Mouse (Mus musculus) bone marrow macrophage, adult 2 months (primary cell): Measurements from ENCODE around the gene Hmgcs2. TPM values are rescaled to one million over a fixed set of nuclear protein-coding genes. Genes with fewer than 3 reads are reported as not detected.
A peak's percentile ranks its signal among the peaks of the same experiment; 100 is the strongest.

Source experiments
- H3K27ac ChIP-seq: 2 replicates; pipeline ENCODE4 v1.5.1; 2012; ENCODE audit warnings: low read depth, low read length; ENCODE audit not compliant: insufficient read depth
- H3K4me1 ChIP-seq: 2 replicates; pipeline ENCODE4 v1.6.1; 2012; ENCODE audit warnings: low read length; ENCODE audit not compliant: control insufficient read depth, insufficient read depth
- H3K4me3 ChIP-seq: 2 replicates; pipeline ENCODE4 v1.5.1; 2012; ENCODE audit warnings: mild to moderate bottlenecking, low read length, moderate library complexity; ENCODE audit not compliant: insufficient read depth
- CTCF ChIP-seq: IDR thresholded peaks from 2 replicates; pipeline ENCODE4 v1.5.1; 2012; ENCODE audit warnings: low read depth, mild to moderate bottlenecking, low read length, moderate library complexity
- POLR2A ChIP-seq: IDR thresholded peaks from 2 replicates; pipeline ENCODE4 v1.6.1; 2012; ENCODE audit warnings: mild to moderate bottlenecking, low read depth, low read length, borderline replicate concordance
- polyA plus RNA-seq: library from polyadenylated mRNA; stranded (reverse); fragments of >200 nt; gene quantifications from 2 replicates; pipeline ENCODE4 v1.2.4, GENCODE M21; 2012; ENCODE audit not compliant: missing spikeins, insufficient read depth, insufficient read length

The Hmgcs2 gene
- polyA plus RNA-seq, 1 experiment, result not detected

DNA sequence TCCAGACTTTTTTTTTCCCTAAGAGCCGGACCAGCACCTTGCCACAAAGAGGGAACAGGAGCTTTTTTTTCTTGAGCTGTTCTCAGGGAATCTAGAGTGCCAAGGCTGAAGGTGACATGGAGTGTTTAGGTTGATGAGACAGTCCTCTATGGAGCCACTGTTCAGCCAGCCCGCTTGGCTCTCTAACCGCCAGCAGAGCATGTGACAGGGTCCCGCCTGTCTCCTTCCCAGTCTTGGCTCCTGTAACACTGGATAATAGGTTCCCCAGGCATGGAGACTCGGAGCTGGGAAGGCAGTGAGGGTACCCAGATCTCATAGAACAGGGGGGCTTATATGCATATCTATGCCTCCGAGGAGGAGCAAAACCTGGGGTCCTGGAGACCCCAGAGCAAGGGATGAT, 28.4 kb downstream of the Hmgcs2 start:
- no peaks in the 10 kb centered on the region for H3K4me1 ChIP-seq
- H3K27ac ChIP-seq, result no peak overlapping the region
- H3K4me3 ChIP-seq, result no peak overlapping the region
- no peak for TF ChIP-seq CTCF

DNA sequence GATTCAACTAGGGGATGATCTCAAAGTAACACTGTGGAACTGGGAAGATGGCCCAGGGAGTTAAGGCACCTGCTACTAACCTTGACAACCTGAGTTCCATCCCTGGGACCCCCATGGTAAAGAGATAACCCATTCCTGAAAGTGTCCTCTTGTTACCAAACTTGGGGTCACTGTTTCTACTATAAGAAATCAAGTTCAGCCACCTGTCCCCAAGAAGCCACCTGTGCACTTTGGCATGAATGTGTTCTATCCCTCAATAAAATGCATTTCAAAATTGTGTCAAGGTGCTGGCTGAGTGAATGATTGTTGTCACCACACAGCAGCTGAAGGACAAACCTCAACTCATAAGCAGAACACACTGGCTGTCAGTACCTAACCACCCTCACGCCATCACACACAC, 30.2 kb downstream of the Hmgcs2 start:
- H3K4me1 ChIP-seq, result no peaks in the 10 kb centered on the region
- no peak overlapping the region for H3K27ac ChIP-seq
- TF ChIP-seq CTCF, result no peak
- TF ChIP-seq POLR2A, result no peak

DNA sequence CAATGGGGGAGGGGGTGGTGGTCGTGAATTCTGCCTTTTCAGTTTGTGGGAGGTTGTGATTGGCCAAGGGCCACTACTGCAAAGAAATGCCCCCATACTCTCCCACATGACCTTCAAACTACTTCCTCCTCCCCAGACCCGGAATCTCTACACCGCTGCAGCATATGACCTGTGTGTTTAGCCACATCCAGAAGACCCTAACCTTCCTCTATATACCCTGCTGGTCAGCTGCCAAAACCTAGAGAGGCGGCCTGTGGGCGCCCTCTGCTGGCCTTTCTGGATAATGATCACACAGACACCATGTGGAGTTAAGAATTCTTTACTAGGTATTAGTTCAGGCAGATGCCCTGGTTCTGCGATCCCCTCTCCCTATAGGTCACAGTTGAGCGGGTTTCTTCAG, 32.6 kb downstream of the Hmgcs2 start:
- TF ChIP-seq CTCF (peak; percentile 52; the same call in 1 of the 2 replicates), POLR2A (no peak)
- H3K4me3 ChIP-seq, result no peak overlapping the region
- no peak overlapping the region for H3K27ac ChIP-seq
- no peaks in the 10 kb centered on the region for H3K4me1 ChIP-seq

More for the DNA sequence above, 30.2 kb downstream of the Hmgcs2 start:
- no peak overlapping the region for H3K4me3 ChIP-seq

DNA sequence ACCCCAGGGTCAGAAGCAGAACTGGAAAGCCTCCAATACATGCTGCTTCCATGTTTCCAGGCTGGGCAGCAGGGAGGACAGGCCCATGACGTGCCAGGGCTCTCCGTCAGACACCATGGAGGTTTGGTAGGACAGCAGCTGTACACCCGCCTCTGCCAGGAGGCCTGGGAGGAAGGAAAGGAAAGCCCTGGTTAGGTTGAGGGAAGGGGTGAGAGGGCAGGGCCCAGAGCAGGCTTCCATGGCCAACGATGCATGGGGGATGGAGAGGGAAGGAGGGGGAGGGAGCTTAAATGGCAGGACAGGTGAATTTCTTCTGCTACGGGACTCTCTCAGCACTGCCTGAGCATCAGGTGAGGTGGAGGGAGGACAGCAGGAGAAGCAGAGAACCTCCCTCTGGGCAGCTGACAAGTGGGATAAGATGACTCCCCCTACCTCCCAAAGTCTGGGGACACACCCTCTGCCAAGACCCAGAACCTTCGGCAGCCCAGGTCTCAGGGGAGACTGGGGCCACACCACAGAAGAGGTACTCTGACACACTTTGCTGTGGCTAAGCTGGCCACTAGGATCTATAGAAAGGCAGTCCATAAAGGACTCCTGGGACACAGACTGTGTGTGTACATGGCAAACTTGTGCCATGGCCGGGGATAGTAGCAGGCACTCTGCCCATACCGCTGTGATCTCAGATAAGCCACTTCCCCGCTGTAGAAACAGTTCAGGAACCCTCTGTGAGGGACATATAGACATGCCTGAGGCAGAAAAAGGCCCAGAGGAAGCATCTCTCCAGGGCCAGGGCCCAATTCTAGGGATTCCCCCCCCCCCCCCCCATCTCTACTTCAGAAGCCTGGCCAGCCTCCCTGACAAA, 33.3 kb downstream of the Hmgcs2 start:
- Histone ChIP-seq H3K4me3 (no peak overlapping the region), H3K27ac (no peak overlapping the region), H3K4me1 (no peaks in the 10 kb centered on the region)
- TF ChIP-seq POLR2A (no peak), CTCF (no peak)

DNA sequence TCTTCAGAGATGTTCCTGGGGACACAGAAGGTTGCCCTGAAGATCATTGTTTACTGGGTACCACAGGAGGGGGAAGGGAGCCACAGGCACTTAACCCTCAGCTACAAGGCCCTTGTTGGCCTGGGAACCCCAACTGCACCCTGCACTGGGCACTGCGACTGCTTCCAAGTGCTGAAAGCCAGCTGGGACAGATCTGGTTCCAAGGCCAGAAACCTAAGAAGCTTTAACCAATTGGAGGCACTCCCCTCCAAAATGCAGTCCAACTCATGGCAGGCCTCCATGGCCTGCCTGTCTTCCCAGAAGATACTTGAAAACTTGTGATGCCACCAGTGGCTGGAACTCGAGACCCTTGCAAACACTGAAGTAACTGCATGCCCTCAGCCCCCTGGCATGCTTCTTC, 34.9 kb downstream of the Hmgcs2 start:
- Histone ChIP-seq H3K4me1 (no peaks in the 10 kb centered on the region), H3K27ac (no peak overlapping the region), H3K4me3 (no peak overlapping the region)
- TF ChIP-seq POLR2A (no peak), CTCF (no peak)

DNA sequence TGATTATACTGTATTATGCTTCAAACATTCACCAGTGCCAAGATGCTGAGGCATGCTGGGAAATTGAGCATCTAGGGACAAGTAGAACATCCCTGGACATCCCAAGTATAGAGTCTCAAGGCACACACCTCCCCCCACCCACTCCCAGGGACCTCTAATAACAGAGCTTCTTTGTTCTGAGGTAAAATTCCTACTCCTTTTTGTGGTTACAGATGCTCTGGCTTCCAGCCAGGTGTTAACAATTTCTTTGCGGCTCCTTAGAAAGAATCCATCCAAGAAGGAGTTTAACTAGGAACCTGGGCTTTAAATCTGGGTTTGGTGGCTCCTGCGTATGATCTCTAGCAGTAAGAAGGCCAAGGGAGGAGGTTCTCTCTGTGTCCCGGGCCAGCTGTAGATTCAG, 36.9 kb downstream of the Hmgcs2 start:
- Histone ChIP-seq H3K4me3 (no peak overlapping the region), H3K4me1 (no peaks in the 10 kb centered on the region), H3K27ac (no peak overlapping the region)
- TF ChIP-seq POLR2A, result no peak
- TF ChIP-seq CTCF, result no peak

DNA sequence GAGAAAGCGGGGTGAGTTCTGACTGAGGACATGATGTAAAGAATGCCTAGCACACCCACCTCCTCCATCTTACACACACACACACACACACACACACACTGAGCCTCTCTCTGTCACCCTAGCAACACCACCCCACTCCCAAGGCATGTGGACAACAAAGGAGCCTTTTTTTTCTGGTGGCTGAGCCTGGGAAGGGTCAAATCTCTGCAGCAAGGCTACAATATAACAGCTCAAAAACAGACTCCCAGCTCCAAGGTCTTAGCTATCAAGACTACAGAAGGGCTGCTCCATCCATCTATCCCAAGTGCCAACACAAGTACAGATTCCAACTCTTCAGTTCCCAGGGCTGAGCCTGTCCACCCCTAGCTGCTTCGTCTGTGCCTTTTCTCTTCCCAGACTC, 39.0 kb downstream of the Hmgcs2 start:
- no peak overlapping the region for H3K4me3 ChIP-seq
- no peak overlapping the region for H3K27ac ChIP-seq
- TF ChIP-seq POLR2A, result no peak
- no peak for TF ChIP-seq CTCF
- no peaks in the 10 kb centered on the region for H3K4me1 ChIP-seq

DNA sequence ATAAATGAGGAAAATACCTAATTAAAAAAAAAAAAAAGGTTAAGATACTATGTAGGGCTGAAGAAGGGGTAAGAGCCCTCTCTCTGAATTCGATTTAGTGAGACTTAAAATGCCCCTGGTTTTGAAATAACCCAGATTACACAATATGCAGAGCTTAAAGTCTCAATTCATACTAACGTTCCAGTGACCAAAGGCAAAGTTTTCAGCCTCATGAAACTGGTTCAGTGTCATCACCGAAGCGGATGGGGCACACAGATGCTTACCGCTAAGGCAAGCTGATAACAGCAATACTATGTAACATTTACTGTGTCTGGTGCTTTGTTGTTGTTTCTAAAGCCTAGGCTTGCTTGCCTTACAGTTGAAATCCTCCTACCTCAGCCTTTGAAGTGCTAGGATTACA, 42.0 kb downstream of the Hmgcs2 start:
- H3K27ac ChIP-seq, result no peak overlapping the region
- H3K4me1 ChIP-seq, result no peaks in the 10 kb centered on the region
- no peak overlapping the region for H3K4me3 ChIP-seq
- TF ChIP-seq POLR2A (no peak), CTCF (no peak)

DNA sequence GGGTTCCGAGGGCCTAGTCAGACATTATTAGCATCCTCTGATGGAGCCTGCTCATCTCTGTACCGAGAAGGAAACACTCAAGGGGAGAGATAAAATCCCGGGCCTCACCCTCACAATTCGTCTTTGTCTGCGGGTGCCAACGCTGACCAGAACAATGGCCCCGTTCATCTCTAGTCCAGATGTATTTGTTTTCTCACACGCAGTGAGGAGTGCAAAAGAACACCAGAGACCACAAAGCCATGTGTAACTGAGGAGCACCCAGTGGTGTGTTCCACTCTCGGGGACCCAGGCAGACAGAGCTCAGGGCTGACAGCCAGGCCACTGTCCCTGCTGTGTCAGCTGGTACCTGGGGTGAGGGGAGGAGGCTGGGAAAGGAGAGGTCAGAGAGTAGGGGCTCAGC, 44.0 kb downstream of the Hmgcs2 start:
- TF ChIP-seq POLR2A, result no peak
- no peak for TF ChIP-seq CTCF
- H3K4me1 ChIP-seq, result no peaks in the 10 kb centered on the region
- no peak overlapping the region for H3K4me3 ChIP-seq
- no peak overlapping the region for H3K27ac ChIP-seq

DNA sequence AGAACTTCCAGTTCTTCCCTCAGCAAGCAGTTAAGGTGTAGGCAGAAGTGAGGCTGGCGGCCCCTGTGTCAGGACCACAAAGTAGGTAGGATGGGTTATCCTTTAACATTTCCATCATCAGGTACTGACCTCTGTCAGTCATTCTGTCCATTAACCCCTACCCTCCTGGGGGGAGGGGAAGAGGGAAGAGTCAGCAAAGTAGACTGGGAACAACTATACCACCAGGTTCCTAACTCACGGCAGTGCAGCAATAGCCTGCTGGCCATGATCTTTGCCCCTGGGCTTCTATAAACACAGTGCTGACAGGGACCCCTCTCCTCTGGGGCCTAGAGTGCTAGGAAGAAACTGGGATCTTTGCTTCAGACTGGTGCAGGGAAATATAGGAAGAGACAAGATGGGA, 53.8 kb downstream of the Hmgcs2 start:
- peaks cover 28% of the 10 kb centered on the region for H3K4me1 ChIP-seq

More for the DNA sequence above, 53.8 kb downstream of the Hmgcs2 start:
- no peak overlapping the region for H3K27ac ChIP-seq
- no peak overlapping the region for H3K4me3 ChIP-seq
- TF ChIP-seq CTCF, result no peak
